Mouse (Mus musculus): Measurements from ENCODE around the gene Ghrl. TPM values are rescaled to one million over a fixed set of nuclear protein-coding genes. Genes with fewer than 3 reads are reported as not detected.
"Not testable (repeated sequence)": the region's sequence is repeated elsewhere in the genome, so short reads cannot be mapped to it uniquely, and the experiment has no call there.

The Ghrl gene
- polyA plus RNA-seq, 1 experiment from 2014 or later, result 1.9 TPM

DNA sequence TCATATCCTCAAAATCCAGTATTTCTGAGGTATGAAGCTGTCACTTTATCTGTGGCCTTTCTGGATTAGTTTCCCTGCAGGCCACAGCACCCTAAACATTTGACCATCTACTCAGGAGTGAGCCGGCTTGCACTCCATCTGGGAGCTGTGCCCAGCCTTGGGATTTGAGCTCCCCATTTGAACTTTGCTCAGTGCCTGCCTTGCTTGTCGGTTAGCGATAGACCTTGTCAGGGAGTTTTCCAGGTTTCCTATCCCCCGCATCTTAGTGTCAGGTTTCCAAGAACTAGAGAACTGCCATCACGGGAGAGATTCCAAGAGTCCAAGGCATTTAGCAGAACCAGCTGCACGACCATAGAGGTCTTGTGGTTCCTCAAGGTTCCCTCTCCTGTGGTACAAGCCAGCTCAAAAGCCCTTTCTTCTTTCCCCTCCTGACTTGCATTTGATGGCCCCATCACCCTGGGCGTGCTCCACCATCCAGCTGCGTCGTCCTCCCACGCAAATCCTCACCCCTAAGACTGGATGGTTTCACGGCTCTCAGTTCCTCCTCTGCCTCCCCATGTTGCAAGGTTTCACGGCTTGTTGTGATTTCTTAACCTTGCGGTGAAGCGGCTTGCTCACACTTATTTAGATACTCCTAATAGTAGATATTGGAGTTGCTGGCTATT, 42.5 kb downstream of the Ghrl start:
- H3K27ac ChIP-seq (ENCODE audit: low read length), result no peak overlapping the region
- H3K4me1 ChIP-seq (ENCODE audit: control insufficient read depth, low read depth, low read length), result peaks cover 20% of the 10 kb centered on the region
- no peak overlapping the region for H3K4me2 ChIP-seq (ENCODE audit: low read depth, low read length)
- no peaks in the 10 kb centered on the region for H3K36me3 ChIP-seq (ENCODE audit: control insufficient read depth, insufficient read depth)
- no peak for ATAC-seq (ENCODE audit: low read depth)
- H3K9ac ChIP-seq (ENCODE audit: low read depth, low read length), result no peak overlapping the region
- no peaks in the 10 kb centered on the region for H3K27me3 ChIP-seq (ENCODE audit: control insufficient read depth, insufficient read depth, low read depth, low read length)
- 70% methylated on average over 14 of the region's 14 CpGs for WGBS (ENCODE audit: insufficient replicate concordance)
- H3K4me3 ChIP-seq (ENCODE audit: low read depth, low read length), result no peak overlapping the region
- no peaks in the 10 kb centered on the region for H3K9me3 ChIP-seq (replicated peaks; ENCODE audit: control insufficient read depth, low read length)

DNA sequence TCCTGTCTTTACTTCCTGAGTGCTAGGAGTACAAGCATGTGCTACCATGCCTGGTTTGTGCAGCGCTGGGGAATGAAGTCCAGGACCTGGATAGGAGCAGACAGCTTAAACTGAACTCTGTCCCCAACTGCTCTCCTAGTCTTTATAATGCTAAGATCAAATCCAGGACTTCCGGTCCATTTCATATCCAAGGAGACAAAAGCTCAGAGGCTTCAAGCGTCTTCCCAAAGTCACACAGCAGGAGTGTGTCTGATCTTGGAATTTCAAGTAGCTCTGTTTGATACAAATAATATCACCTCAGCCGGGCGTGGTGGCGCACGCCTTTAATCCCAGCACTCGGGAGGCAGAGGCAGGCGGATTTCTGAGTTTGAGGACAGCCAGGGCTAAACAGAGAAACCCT, 43.7 kb downstream of the Ghrl start:
- Histone ChIP-seq H3K27me3 (ENCODE audit: control insufficient read depth, insufficient read depth, low read depth, low read length) (no peaks in the 10 kb centered on the region), H3K27ac (ENCODE audit: low read length) (no peak overlapping the region), H3K4me1 (ENCODE audit: control insufficient read depth, low read depth, low read length) (peaks cover 13% of the 10 kb centered on the region), H3K9ac (ENCODE audit: low read depth, low read length) (no peak overlapping the region), H3K4me3 (ENCODE audit: low read depth, low read length) (no peak overlapping the region), H3K4me2 (ENCODE audit: low read depth, low read length) (no peak overlapping the region), H3K9me3 (replicated peaks; ENCODE audit: control insufficient read depth, low read length) (0 out of 2 replicates have a peak, but pooled peaks cover 2% of the 10 kb centered on the region), H3K36me3 (ENCODE audit: control insufficient read depth, insufficient read depth) (peaks cover 8% of the 10 kb centered on the region; the same call in 1 of the 2 replicates)
- 84% methylated on average over 9 of the region's 9 CpGs for WGBS (ENCODE audit: insufficient replicate concordance)
- no peak for ATAC-seq (ENCODE audit: low read depth)

DNA sequence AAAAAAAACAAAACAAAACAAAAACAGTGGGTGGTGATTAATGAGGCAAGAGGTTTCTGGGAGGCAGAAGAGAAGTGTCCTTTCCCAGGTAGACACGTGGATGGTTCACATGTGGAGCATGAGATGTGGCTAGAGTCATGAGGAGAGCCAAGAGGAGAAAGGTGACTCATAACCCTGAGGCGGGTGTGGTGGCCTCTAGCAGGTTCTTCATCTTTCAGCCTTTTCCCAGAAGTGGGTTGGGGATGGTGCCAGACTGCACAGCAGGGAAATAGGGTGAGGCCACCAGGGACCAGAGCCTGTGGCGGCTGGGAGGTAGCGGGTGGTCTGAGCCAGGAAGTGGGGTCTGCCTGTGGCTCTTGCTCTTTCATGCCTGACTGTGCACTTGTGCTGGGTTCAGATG, 44.4 kb downstream of the Ghrl start:
- Histone ChIP-seq H3K4me2 (ENCODE audit: low read depth, low read length) (no peak overlapping the region), H3K27me3 (ENCODE audit: control insufficient read depth, insufficient read depth, low read depth, low read length) (no peaks in the 10 kb centered on the region), H3K9ac (ENCODE audit: low read depth, low read length) (no peak overlapping the region), H3K36me3 (ENCODE audit: control insufficient read depth, insufficient read depth) (peaks cover 8% of the 10 kb centered on the region; the same call in 1 of the 2 replicates), H3K4me1 (ENCODE audit: control insufficient read depth, low read depth, low read length) (peaks cover 10% of the 10 kb centered on the region), H3K4me3 (ENCODE audit: low read depth, low read length) (no peak overlapping the region), H3K9me3 (replicated peaks; ENCODE audit: control insufficient read depth, low read length) (0 out of 2 replicates have a peak, but pooled peaks cover 2% of the 10 kb centered on the region), H3K27ac (ENCODE audit: low read length) (no peak overlapping the region)
- no peak for ATAC-seq (ENCODE audit: low read depth)
- 69% methylated on average over 4 of the region's 4 CpGs for WGBS (ENCODE audit: insufficient replicate concordance)

DNA sequence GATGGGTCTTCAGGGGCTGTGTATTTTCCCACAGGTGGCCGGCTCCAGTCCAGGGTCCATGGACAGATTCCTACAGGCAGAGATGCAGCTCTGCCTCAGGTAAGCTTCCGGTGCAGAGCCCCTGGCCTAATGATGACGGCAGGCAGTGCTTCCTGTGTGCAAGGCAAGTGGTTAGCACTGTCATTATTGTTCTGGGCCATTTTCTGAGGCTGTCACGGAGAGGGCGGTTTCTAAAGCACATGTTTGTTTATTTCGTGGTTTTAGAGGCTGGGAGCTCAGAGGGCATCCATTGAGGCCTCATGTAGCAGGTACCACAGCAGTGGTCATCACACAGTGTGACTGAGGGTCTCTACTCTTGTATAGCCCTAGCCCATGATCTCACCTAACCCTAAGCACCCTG, 46.7 kb downstream of the Ghrl start:
- Histone ChIP-seq H3K4me1 (ENCODE audit: control insufficient read depth, low read depth, low read length) (peaks cover 17% of the 10 kb centered on the region), H3K9ac (ENCODE audit: low read depth, low read length) (no peak overlapping the region), H3K27ac (ENCODE audit: low read length) (no peak overlapping the region), H3K4me3 (ENCODE audit: low read depth, low read length) (no peak overlapping the region), H3K27me3 (ENCODE audit: control insufficient read depth, insufficient read depth, low read depth, low read length) (no peaks in the 10 kb centered on the region), H3K36me3 (ENCODE audit: control insufficient read depth, insufficient read depth) (peaks cover 8% of the 10 kb centered on the region; the same call in 1 of the 2 replicates), H3K9me3 (replicated peaks; ENCODE audit: control insufficient read depth, low read length) (0 out of 2 replicates have a peak, but pooled peaks cover 2% of the 10 kb centered on the region), H3K4me2 (ENCODE audit: low read depth, low read length) (no peak overlapping the region)
- 60% methylated on average over 6 of the region's 6 CpGs for WGBS (ENCODE audit: insufficient replicate concordance)
- no peak for ATAC-seq (ENCODE audit: low read depth)

DNA sequence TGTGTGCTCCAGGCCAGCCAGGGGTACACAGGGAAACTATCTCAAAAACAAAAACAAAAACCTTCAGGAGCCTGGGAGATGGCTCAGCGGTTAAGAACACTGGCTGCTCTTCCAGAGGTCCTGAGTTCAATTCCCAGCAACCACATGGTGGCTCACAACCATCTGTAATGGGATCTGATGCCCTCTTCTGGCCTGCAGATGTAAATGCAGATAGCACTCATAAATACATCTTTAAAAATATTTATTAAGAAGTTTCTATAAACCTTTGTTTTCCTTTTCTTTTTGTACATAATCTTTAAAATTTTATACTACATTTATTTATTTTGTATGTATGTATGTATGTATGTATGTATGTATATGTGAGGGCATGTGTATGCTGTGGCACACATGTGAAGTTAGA, 47.7 kb downstream of the Ghrl start:
- ATAC-seq (ENCODE audit: low read depth); H3K36me3 ChIP-seq (ENCODE audit: control insufficient read depth, insufficient read depth); H3K4me3 ChIP-seq (ENCODE audit: low read depth, low read length); H3K9ac ChIP-seq (ENCODE audit: low read depth, low read length); H3K4me2 ChIP-seq (ENCODE audit: low read depth, low read length); H3K27me3 ChIP-seq (ENCODE audit: control insufficient read depth, insufficient read depth, low read depth, low read length); H3K27ac ChIP-seq (ENCODE audit: low read length); H3K9me3 ChIP-seq (replicated peaks; ENCODE audit: control insufficient read depth, low read length): not testable (repeated sequence)
- WGBS (ENCODE audit: insufficient replicate concordance), result 71% methylated on average over 1 of the region's 1 CpGs
- peaks cover 18% of the 10 kb centered on the region for H3K4me1 ChIP-seq (ENCODE audit: control insufficient read depth, low read depth, low read length)

DNA sequence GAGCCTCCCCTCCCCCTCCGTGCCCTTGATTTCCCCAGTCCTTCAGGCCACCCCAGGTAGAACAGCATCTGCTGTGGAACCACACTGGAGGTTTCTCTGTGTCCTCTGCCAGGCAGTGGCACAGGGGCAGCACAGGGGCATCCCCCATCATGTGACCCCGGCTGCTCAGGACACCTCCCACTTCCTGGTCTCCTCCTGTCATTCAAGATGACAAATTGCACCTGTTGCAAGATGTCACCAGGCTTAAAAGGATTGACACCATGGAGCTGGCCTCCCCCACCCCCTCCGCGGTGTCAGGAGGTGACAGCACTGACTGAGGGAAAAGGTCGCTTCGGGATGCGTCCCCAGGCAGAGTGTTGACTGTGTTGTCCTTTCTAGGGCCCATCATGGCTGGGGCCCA, 49.9 kb downstream of the Ghrl start:
- Histone ChIP-seq H3K27ac (ENCODE audit: low read length) (no peak overlapping the region), H3K9ac (ENCODE audit: low read depth, low read length) (no peak overlapping the region), H3K4me3 (ENCODE audit: low read depth, low read length) (no peak overlapping the region), H3K4me2 (ENCODE audit: low read depth, low read length) (no peak overlapping the region), H3K27me3 (ENCODE audit: control insufficient read depth, insufficient read depth, low read depth, low read length) (no peaks in the 10 kb centered on the region), H3K9me3 (replicated peaks; ENCODE audit: control insufficient read depth, low read length) (0 out of 2 replicates have a peak, but pooled peaks cover 2% of the 10 kb centered on the region), H3K36me3 (ENCODE audit: control insufficient read depth, insufficient read depth) (peaks cover 8% of the 10 kb centered on the region; the same call in 1 of the 2 replicates), H3K4me1 (ENCODE audit: control insufficient read depth, low read depth, low read length) (peaks cover 15% of the 10 kb centered on the region)
- peak; percentile 45 for ATAC-seq (ENCODE audit: low read depth)
- WGBS (ENCODE audit: insufficient replicate concordance), result 73% methylated on average over 7 of the region's 7 CpGs

DNA sequence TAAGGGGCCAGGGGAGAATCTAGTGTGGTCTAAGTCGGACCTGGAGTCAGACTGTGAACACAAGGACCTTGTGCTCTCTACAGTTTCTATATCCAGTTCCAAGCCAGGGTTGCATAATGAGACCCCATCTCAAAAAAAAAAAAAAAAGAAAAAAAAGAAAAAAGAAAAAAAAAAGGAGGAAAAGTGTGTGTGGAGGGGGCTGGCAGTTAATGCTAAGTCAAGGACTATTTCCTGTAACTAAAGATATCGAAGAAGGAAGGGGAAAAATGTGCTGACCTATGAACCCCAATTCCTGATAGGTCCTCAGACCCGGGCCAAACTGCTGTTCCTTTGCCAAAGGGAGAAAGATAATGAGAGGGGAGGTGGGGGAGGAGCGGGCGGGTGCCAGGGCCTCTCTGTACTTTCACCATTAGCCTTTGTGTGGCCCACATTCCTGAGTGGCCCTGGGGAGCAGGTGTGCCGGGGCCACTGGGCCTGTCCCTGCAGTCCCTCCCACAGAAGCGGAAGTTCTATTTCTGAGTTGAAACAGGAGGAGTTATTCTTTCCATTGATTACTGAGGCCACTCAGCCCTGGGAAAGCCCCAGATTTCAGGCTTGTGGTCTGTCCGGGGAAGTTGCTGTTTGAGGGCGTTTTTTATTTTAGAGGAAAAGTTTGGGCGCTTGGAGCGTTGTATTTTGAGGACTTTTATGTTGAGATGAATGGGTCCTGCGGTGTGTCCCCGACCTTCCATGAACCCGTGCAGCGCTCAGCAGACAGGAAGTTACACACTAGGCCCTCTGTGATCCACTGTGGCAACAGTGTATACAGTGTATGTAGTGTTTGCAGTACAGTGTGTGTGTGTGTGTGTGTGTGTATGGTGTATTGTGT, 51.2 kb downstream of the Ghrl start:
- WGBS (ENCODE audit: insufficient replicate concordance), result 12% methylated on average over 15 of the region's 15 CpGs
- Histone ChIP-seq H3K9me3 (replicated peaks; ENCODE audit: control insufficient read depth, low read length) (0 out of 2 replicates have a peak, but pooled peaks cover 2% of the 10 kb centered on the region), H3K27me3 (ENCODE audit: control insufficient read depth, insufficient read depth, low read depth, low read length) (no peaks in the 10 kb centered on the region), H3K4me3 (ENCODE audit: low read depth, low read length) (no peak overlapping the region), H3K27ac (ENCODE audit: low read length) (peak overlapping the region; percentile 48), H3K36me3 (ENCODE audit: control insufficient read depth, insufficient read depth) (peaks cover 8% of the 10 kb centered on the region; the same call in 1 of the 2 replicates), H3K9ac (ENCODE audit: low read depth, low read length) (0 out of 2 replicates have a peak overlapping the region, but pooled peaks have one; percentile 14), H3K4me2 (ENCODE audit: low read depth, low read length) (peak overlapping the region; percentile 15; the same call in 1 of the 2 replicates), H3K4me1 (ENCODE audit: control insufficient read depth, low read depth, low read length) (peaks cover 15% of the 10 kb centered on the region)
- ATAC-seq (ENCODE audit: low read depth), result peak; percentile 74

DNA sequence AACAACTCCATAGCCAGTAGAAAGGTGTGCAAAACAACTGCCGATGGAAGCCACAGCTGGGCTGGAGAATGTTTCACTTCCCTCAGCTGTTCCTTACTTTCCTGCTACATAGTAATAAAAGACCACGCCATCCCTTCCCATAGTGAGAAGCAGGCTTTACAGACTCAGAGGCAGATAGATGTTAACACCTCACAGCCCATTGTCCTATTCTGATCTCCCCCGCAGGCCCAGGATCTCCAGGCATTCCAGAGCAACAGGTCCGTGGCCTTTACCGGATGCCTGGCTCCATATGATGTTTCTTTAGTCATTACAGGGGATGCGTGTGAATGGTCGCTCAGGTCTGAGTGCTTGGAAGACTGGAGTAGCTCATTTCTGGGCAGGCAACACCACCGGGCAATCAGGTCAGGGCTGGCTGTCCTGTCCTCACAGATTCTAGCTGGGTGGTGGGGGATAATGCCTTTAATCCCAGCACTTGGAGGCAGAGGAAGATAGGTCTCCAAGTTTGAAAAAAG, 52.0 kb downstream of the Ghrl start:
- H3K9me3 ChIP-seq (replicated peaks; ENCODE audit: control insufficient read depth, low read length), result peaks cover 6% of the 10 kb centered on the region; the same call in 1 of the 2 replicates
- no peak overlapping the region for H3K4me3 ChIP-seq (ENCODE audit: low read depth, low read length)
- 70% methylated on average over 8 of the region's 8 CpGs for WGBS (ENCODE audit: insufficient replicate concordance)
- ATAC-seq (ENCODE audit: low read depth), result no peak
- no peak overlapping the region for H3K27ac ChIP-seq (ENCODE audit: low read length)
- H3K36me3 ChIP-seq (ENCODE audit: control insufficient read depth, insufficient read depth), result peaks cover 12% of the 10 kb centered on the region; the same call in 1 of the 2 replicates
- no peak overlapping the region for H3K4me2 ChIP-seq (ENCODE audit: low read depth, low read length)
- peaks cover 15% of the 10 kb centered on the region for H3K4me1 ChIP-seq (ENCODE audit: control insufficient read depth, low read depth, low read length)
- no peak overlapping the region for H3K9ac ChIP-seq (ENCODE audit: low read depth, low read length)
- no peaks in the 10 kb centered on the region for H3K27me3 ChIP-seq (ENCODE audit: control insufficient read depth, insufficient read depth, low read depth, low read length)
